Mouse (Mus musculus) spleen, embryonic (tissue): Measurements from ENCODE around the gene Ptcd2.

Experiments
- CTCF ChIA-PET: fragments of 350-600 bp; sonication (Branson Sonifier 250); formaldehyde crosslinking; loops from one replicate; lab custom pipeline; 2022; lab: Charles Lee

The Ptcd2 gene

DNA sequence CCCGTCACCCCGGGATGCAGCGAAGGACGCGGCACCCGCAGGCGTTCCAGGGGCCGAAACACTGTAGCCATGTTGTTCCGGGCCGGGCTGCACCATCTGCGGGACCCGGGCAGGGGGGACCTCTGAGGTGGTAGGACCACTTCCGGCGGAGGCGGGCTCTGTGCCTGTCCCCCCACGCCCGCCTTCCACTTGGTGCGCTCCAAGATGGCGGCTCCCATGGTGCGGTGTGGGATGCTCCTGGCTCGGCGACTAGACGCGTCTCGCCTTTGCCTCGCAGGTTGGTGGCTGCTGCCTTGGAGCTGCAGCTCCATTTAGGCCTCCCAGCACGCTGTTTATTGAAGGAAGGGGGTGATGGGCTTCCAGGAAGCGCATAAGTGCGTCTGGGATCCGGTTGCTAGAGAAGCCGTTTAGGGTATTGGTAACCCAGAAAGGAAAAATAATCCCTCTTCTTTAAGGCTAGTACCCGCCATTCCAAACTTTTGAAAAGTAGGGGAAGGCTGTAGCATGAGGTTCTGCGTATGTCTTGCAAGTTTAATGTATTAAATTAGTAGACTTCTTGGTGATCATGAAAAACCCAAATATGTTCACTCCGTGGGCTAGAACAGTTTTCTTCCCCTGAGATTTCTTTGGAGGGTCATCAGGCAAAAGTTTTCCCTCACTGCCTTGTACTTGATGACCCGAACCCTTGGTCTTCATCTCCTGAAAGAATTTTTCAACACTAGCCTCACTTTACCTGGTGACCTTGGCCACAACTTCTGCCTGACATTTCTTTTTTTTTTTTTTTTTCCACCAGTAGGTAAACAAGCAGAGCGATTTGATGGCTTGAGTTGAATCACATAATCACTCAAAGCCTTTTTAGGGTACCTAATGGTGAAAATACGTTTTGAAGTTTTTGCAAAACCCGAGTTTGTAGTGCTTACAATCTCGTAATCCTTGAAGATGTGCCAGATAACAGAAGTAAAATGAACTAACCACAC is at the start of gene Ptcd2, which contains the start of gene Mrps27:
Gene Ptcd2 (minus strand): TSS at position 107 of the 977 bp plus-strand sequence.
Gene Mrps27 (plus strand): TSS at position 188 of the 977 bp plus-strand sequence.
- CTCF ChIA-PET = no interaction called here

DNA sequence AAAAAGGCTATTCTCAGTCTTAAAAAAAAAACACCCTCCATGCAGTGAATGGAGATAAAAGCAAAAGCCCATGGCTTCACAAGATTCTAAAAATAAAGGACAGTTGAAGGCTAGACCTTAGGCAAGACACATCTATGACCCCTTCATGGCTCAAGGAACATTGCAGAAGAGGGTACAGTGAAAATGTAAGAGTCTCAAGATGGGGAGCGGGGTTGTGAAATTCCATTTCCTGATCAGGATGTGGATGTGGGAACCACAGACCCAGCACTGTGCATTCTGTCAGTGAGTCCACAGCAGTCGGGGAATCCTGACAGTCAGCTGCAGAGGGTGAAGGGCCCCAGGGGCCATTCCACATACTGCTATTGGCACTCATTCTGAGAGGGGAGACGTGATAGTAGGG is 48.6 kb upstream of the Ptcd2 start:
- CTCF ChIA-PET = interaction anchor here (0.6 kb wide), 1 partner anchor 659 kb away, joined by 3 read pairs; no protein-coding TSS in a partner anchor

DNA sequence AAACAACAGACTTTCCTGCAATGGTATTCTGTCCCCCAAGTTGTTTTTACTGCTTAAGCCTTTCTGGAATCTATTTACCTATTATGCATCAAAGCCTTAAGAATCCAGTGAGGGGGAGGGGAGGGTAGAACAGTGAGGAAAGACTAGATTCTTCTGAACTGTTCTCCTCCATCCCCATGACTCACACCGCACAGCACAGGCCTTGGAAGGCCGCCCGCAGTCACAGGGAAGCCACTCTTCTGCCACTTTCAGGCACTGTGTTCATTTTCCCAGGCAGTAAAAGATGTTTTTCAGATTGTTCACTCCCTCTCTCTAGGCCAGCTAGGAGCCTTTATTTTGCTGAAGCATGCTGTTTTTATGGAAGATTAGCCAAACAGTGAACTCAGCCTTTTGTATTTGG is 46.9 kb upstream of the Ptcd2 start:
- CTCF ChIA-PET = no interaction called here

DNA sequence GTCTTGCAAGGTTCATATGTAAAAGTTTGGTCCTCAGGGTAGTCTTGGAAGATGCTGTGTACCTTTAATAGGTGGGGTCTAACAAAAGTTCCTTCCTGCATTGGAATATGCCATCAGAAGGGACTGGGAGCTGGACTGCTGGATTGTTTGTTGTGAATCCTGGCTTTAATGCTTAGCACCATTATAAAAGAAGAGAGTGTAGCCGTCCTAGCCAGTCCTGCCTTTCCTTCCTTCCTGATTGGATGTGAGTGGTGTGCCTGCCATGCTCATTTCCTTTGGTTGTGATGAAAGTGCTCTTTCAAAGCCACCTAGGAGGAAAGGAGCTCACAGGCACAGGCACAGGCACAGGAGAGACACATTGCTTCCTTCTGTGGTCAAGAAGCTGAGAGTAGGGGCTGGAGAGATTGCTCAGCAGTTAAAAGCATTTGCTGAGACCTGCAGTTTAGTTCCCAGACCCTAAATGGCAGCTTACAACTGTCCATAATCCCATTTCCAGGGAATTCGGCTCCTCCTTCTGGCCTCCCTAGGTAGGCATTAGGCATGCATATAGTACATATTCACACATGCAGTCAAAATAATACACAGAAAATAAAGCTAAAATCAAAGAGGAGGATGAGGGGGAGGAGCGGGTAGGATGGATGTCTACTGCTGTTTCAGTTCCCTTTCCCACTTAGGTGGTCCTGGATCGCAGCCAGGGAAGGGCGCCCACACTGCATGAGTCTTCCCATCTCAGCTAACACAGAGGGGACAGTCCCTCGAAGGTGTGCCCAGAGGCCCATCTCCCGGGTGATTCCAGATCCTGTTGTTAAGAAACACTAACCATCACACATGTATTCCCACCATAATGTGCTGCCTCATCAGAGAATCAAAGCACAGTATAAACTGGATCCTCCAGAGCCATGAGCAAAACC is 43.7 kb upstream of the Ptcd2 start:
- CTCF ChIA-PET = no interaction called here

DNA sequence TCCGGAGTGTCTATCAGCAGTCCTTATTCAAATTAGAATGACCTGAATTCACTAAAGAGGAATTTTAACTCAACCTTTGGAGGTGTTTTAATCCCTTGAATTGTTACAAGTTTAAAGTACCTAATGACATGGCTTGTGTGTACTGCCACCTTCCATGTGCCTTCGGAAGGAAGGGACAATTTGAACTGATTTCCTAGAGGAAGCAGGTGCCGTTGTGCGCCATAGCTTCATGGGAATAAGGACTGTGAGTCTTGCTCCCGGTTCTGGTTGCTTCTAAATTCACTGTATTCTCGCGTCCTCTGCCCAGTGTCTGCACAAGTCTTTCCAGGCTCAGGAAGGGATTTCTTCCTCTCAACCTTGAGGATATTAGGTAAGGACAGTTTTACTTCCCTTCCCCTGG is 41.8 kb upstream of the Ptcd2 start:
- CTCF ChIA-PET = no interaction called here

DNA sequence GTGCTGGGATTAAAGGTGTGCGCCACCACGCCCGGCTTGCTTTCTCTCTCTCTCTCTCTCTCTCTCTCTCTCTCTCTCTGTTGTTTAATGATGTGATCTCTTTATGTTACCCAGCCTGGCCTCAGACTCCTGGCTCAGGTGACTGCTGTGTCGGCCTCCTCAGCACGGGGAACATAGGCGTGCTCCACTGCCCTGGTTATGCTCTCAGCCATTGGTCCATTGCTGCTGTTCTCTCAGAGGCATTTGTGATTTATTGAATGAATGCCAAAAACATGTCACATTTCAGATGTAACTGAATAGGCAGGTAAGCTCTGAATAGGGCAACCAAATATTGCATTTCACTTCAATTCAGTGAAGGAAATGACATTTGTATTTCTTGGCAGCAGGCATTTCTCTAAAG is 41.4 kb upstream of the Ptcd2 start:
- CTCF ChIA-PET = no interaction called here

DNA sequence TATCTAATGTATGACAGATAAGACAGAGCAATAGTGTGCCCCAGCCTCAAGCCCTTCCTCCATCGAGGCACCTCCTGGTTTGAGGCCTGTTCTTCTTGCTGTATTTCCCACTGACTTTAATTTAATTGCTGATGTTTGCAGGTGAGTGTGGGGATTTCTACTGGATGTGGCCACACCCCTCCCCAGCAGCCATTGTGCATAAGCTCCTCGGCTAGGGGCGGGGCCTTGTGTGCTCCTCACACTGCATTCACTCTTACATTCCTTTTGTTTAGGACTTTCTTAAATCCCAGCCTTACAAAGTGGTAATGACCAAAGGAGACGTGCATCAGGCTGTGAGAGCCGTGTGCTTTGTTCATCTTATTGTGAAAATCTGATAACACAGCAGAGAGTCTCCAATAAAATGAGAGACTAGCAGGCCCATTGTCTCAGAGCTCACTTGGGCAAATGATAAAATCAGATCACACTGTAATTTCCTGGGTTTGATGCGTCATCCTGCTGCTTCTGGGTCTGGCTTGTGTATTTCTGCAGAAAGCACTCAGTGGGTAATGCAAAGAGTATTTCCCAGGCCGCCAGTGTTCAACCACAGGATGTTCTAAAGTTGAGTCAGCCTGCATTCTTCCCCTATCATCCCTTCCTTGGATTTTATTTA is 40.2 kb upstream of the Ptcd2 start:
- CTCF ChIA-PET = no interaction called here

DNA sequence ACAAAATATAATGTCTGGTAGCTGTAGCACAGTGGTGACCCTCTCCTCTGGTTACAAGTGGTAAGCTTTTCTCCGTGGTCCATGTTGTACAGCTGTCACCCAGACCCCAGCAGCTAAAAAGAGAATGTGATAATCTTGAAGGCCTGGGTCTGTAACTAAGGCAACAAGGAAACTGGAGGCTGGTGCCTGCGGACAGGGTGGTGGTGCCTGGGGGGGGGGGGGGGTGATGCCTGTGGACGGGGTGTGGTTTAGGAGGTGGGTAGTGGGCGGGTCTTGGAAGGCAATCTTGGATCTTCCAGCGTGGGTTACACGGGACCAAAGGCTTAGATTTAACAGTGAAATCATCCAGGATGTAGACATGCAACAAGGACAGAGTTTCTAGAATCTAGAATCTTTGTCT is 37.9 kb upstream of the Ptcd2 start:
- CTCF ChIA-PET = interaction anchor here (0.7 kb wide), 1 partner anchor 1205 kb away, joined by 6 read pairs; no protein-coding TSS in a partner anchor

DNA sequence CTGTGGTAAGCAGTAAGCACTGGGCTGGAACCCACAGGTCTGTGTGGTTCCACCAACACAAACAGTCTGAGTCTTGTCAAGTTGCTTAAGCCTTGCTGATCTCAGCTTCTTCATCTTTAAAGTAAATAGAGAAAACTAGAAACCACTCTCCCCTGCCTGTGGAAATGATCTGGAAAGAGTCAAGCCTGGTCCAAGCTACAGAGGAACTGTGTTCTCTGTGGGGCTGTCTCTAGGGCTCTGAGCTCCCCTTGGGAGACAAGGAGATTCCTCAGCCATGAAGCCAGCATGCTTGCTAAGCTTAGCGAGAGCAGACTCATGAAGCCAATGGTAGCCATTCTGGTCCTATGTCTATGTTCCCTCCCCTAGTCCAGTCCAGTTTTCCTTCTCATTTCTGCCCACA is 33.7 kb upstream of the Ptcd2 start:
- CTCF ChIA-PET = interaction anchor here (0.6 kb wide), 1 partner anchor 1542 kb away, joined by 3 read pairs; no protein-coding TSS in a partner anchor

DNA sequence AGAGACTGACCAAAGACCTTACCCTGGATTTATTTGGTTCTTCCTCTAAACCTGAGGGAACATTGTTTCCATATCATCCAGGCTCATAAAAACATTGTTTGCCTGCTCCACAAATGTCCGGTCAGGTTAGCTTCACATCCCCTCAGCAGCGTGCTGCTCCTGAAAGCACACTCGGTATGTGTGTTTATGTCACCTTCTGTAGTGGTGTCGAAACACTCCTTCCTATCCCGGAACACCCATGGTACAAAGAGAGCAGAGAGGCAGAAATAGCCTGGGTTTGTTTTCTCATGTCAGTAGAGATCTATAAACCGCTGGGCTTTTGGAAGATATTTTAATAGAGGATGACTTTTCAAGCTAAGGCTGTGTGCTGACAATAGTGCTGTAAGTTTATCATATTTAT is 32.5 kb upstream of the Ptcd2 start:
- CTCF ChIA-PET = interaction anchor here (0.5 kb wide), 1 partner anchor 431 kb away, joined by 4 read pairs; no protein-coding TSS in a partner anchor

DNA sequence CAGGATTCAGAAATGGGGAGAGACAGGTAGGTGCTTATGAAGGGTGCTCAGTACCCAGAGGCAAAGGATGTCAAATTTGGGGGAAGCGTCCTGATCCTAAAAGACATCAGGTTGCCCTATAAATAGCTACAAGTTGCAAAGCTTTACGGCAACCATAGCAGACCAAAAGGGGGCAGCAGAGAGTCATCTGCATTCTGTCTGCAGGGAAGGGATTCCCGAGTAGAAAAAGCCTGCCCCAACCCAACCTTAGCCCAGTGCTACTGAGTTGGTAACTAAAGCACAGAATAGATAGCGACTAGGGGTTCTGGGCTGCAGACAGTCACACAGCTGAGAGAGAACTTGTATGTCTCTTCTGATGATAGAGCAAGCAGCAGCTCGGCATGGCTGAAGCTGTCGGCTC is 31.0 kb upstream of the Ptcd2 start:
- CTCF ChIA-PET = no interaction called here

DNA sequence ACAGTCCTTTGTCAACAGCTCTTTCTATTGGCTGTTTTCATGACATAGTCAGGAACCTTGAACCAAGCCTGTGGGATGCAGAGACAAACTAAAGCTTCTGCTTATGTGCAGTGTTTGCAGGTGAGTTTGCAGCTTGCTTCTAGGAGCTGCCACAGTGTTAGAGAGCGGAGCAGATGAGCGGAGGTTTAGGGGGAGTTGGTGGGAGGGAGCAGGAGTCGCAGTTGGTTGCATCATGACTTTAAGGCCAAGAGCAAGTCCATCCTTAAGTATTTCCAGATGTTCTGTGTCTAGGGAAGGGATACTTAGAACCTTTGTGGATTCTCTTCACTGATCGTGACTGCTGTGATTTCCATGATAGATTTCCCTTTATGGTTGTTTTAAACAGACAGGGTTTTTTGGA is 29.7 kb upstream of the Ptcd2 start:
- CTCF ChIA-PET = no interaction called here

DNA sequence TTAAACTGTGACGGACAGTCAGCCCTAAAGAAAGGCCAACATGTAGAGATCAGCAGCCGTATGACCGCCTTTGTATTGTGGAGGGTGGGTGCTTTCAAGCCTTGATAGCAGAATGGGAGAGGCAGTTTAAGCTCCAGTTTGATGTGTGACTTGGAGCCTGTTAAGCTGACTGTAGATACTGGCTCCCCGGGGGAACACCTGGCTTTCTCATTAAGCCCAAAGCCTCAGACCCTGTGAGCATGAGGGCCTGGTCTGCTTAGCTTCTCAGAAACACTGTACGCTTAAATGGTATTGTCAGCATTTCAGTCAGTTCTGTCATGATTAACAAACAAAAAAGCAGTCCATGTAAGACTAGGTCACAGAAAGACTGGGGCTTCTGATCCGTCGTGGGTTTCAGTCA is 29.2 kb upstream of the Ptcd2 start:
- CTCF ChIA-PET = no interaction called here

DNA sequence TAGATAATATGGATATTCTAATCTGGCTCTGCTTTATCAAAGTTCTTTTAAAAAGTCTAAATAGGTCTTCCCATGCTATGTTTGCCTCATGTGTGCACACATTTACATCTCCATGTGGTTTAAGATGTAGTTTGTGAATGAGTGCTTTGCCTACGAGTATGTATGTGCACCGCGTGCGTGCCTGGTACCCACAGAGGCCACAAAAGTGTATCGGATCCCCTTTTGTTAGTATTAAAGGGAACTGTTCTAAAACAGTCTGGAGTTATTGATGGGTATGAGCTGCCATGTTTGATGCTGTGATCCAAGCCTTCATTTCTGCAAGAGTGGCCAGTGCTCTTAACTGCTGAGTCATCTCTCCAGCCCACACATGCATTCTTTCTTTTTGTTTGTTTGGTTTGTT is 26.8 kb upstream of the Ptcd2 start:
- CTCF ChIA-PET = no interaction called here

DNA sequence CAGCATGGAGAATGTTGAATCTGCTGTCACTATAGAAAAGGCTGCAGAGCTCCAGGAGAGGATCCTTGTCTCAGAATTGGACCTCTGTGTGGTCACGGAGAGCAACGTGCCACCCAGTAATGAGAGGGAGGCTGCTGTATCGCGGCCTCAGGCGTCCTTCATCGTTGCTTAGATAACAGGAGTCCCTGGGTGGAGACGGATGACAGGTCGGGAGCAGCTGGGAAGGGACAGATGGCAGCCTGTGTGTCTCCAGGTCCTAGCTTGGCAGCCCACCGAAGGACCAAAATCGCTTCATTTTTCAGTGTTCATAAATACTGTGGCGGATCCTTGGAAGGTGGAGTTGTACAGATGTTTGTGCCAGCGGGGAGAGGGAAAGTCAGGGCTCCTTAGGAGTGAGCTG is 24.6 kb upstream of the Ptcd2 start:
- CTCF ChIA-PET = no interaction called here

DNA sequence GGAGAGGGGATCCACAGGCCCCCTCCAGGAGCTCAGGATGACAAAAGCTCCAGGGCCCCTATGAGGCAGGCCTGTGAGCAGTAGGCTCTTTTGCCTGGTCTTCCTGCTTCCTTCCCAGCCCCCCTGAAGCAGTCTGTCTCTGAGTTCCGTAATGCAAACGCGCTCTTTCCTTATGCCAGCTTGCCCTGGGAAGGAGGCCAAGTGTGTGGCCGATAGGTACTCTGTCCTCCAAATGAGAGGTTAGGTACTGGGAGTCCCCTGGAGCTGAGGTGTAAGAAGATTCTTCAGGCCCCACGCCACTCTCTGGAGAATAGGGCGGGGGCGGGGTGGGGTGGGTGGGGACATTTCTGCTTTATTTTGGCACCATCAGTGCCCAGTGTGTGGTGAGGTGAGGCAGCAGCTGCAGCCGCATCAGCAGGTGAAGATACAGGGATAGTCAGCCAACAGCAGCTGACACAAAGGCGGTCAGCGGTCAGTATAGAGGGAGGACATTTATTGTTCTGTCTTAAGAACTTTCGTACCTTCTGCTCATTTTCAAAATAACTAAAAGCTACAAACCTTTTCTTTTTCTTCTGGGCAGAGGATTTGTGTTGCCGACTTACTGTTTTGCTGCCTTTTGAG is 23.2 kb upstream of the Ptcd2 start:
- CTCF ChIA-PET = no interaction called here

DNA sequence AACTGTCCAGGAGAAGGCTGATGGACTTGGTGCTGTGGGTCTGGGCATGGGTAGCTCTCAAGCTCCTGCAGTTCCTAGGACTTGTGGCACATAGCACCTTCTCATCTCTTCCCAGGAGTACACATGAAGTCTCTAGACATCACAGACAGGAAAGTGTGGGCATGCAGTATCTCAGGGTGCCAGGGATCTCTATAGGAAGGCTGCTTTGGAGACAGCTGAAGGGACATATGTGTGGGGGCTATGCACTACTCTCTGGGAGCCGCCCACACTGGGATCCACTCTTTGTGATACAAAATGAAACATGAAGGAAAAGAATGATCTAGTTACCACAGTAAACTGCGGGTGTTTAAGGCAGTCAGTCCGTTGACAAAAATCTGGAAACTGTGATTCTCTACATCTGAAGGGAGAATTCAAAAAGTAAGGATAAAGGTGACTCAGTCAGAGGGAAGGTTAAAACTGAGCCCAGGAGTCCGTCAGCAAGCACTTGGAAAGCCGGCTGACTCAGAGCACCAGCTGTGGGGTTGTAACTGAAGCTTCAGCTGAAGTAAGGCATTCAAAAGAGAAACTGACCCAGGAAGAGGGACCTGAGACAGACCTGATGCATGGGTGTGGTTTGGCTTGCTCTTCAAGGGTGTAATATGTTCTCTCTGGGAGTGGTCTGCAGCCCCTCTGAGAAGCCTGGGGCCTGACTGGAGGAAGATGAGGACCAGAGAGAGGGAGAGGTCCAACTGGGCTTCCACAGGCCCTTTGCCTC is 22.1 kb upstream of the Ptcd2 start:
- CTCF ChIA-PET = no interaction called here

DNA sequence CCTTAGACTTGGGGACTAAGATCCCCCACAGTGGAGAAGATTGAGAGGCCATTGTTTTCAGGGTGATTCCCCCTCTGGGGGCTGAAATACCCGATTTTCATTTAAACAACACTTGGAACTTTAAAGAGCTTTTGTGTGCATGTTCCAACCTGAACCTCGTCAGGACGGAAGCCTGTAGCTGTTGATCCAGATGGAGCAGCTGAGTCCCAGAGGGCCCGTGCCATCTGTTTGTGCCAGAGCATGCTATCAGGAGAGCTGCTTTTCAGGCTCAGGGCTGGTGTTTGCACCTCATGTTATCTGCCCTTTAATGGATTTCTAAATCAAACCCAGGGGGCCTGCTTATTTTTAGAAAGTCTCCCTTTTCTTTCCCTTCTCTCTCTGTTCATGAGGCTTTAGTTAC is 19.4 kb upstream of the Ptcd2 start:
- CTCF ChIA-PET = no interaction called here

DNA sequence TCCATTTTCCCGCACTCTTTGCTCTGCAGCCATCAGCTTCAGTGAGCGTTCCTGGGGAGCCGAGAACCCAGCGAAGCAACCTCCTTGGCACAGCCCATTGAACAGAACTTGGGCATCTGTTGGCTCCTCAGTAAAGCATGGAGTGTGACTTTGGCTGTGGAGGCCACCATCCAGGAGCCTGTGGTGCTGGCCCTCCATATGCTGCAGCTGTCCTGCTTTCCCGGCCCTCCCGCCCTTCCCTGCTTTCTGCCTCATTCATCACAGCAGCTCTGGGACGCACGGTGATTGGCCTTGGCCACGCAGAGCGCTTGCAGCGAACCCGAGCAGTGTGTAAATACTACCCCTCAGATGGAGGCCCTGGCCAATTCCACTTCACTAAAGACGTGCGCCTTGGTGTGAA is 14.4 kb upstream of the Ptcd2 start:
- CTCF ChIA-PET = no interaction called here
